7 mouse cellular contexts compared by ENCODE assay signal in genomic region chr17:27839469-27840252, GRCm38 (mm10). TPM values are rescaled to one million over a fixed set of nuclear protein-coding genes. Genes with fewer than 3 reads are reported as not detected.
DNase-seq lines count a peak whose midpoint lies in the region; ATAC-seq lines count a peak whose summit lies in the region.

No protein-coding gene starts in this region.

- peak overlapping the region; percentile 92 for H3K4me3 ChIP-seq in embryonic facial prominence, embryonic 12.5 days
- H3K4me3 ChIP-seq in limb, embryonic 11.5 days (ENCODE audit: low read depth, low read length): peak overlapping the region; percentile 88
- H3K4me3 ChIP-seq in midbrain, embryonic 14.5 days (replicated peaks; ENCODE audit: low read depth, low read length): peak overlapping the region; percentile 73

- DNase-seq in adrenal gland, postnatal 25 days: peak; percentile 94
- DNase-seq in heart, adult 11 months: peak; percentile 100
- peak; percentile 97 for DNase-seq in kidney, adult 18-20 months
- peak; percentile 95 for DNase-seq in limb, embryonic 11.5 days (ENCODE audit: low spot score)
- peak; percentile 98 for DNase-seq in midbrain, embryonic 14.5 days
- DNase-seq in spleen, adult 18-20 months: peak; percentile 84 to 88

- H3K27ac ChIP-seq in embryonic facial prominence, embryonic 12.5 days: peak overlapping the region; percentile 36; the same call in 1 of the 2 replicates
- H3K27ac ChIP-seq in limb, embryonic 11.5 days (replicated peaks; ENCODE audit: low read depth, low read length): no peak overlapping the region
- peak overlapping the region; percentile 71 for H3K27ac ChIP-seq in midbrain, embryonic 14.5 days (replicated peaks; ENCODE audit: low read depth, low read length)

- 3% methylated on average over 35 of the region's 35 CpGs for WGBS in embryonic facial prominence, embryonic 12.5 days
- WGBS in limb, embryonic 11.5 days: 3% methylated on average over 35 of the region's 35 CpGs
- WGBS in midbrain, embryonic 14.5 days: 2% methylated on average over 35 of the region's 35 CpGs

- H3K36me3 ChIP-seq in embryonic facial prominence, embryonic 12.5 days: peaks cover 22% of the 10 kb centered on the region
- H3K36me3 ChIP-seq in limb, embryonic 11.5 days (ENCODE audit: control insufficient read depth, insufficient read depth, low read length): peaks cover 7% of the 10 kb centered on the region; the same call in 1 of the 2 replicates
- peaks cover 27% of the 10 kb centered on the region for H3K36me3 ChIP-seq in midbrain, embryonic 14.5 days (ENCODE audit: control insufficient read depth, insufficient read depth, low read length)

- no peaks in the 10 kb centered on the region for H3K9me3 ChIP-seq in embryonic facial prominence, embryonic 12.5 days
- no peaks in the 10 kb centered on the region for H3K9me3 ChIP-seq in limb, embryonic 11.5 days (ENCODE audit: control insufficient read depth, low read length)
- H3K9me3 ChIP-seq in midbrain, embryonic 14.5 days (ENCODE audit: control insufficient read depth, low read length): no peaks in the 10 kb centered on the region

- ATAC-seq in embryonic facial prominence, embryonic 12.5 days (ENCODE audit: insufficient number of reproducible peaks, insufficient read depth, low FRiP score, low TSS enrichment): peak; percentile 92
- ATAC-seq in limb, embryonic 11.5 days (ENCODE audit: insufficient number of reproducible peaks, low FRiP score, low TSS enrichment, low read depth): peak; percentile 94
- ATAC-seq in midbrain, embryonic 14.5 days (ENCODE audit: low FRiP score, low TSS enrichment): peak; percentile 97

- H3K4me2 ChIP-seq in embryonic facial prominence, embryonic 12.5 days (replicated peaks): peak overlapping the region; percentile 72
- peak overlapping the region; percentile 79 for H3K4me2 ChIP-seq in limb, embryonic 11.5 days (ENCODE audit: low read depth, severe bottlenecking)
- peak overlapping the region; percentile 76 for H3K4me2 ChIP-seq in midbrain, embryonic 14.5 days (ENCODE audit: low read length)

- H3K27me3 ChIP-seq in embryonic facial prominence, embryonic 12.5 days: no peaks in the 10 kb centered on the region
- H3K27me3 ChIP-seq in limb, embryonic 11.5 days (ENCODE audit: control insufficient read depth, insufficient read depth, low read length): no peaks in the 10 kb centered on the region
- no peaks in the 10 kb centered on the region for H3K27me3 ChIP-seq in midbrain, embryonic 14.5 days (ENCODE audit: control insufficient read depth, insufficient read depth, low read length)

- H3K9ac ChIP-seq in embryonic facial prominence, embryonic 12.5 days: peak overlapping the region; percentile 83
- peak overlapping the region; percentile 79 for H3K9ac ChIP-seq in limb, embryonic 11.5 days (ENCODE audit: low read length)
- H3K9ac ChIP-seq in midbrain, embryonic 14.5 days (replicated peaks; ENCODE audit: low read length): peak overlapping the region; percentile 72

- H3K4me1 ChIP-seq in embryonic facial prominence, embryonic 12.5 days: peaks cover 9% of the 10 kb centered on the region
- 0 out of 2 replicates have a peak, but pooled peaks cover 4% of the 10 kb centered on the region for H3K4me1 ChIP-seq in limb, embryonic 11.5 days (ENCODE audit: control insufficient read depth, insufficient read depth, low read length)
- H3K4me1 ChIP-seq in midbrain, embryonic 14.5 days (ENCODE audit: control insufficient read depth, insufficient read depth, low read length): peaks cover 5% of the 10 kb centered on the region; the same call in 1 of the 2 replicates

RNA-seq across cellular contexts. Expression of gene Snrpc, which starts 1.7 kb away (rescaled TPM):
- 86.4 and 87.9 TPM in 2 replicates for total RNA-seq in adrenal gland, postnatal 25 days (2021)
- 348 and 358 TPM in 2 replicates for polyA plus RNA-seq in embryonic facial prominence, embryonic 12.5 days (2016; fragmentation: Nextera tagmentation; extraction: Ambion mirVana)
- 415 and 425 TPM in 2 replicates for polyA plus RNA-seq in limb, embryonic 11.5 days (2014; fragmentation: Nextera tagmentation; extraction: Ambion mirVana)
- polyA plus RNA-seq in midbrain, embryonic 14.5 days (2014; fragmentation: Nextera tagmentation; extraction: Ambion mirVana): 240 and 274 TPM in 2 replicates

RNA-seq across cellular contexts. Expression of gene Uhrf1bp1, which starts 16.6 kb away (rescaled TPM):
- total RNA-seq in adrenal gland, postnatal 25 days (2021): 31.7 and 32.3 TPM in 2 replicates
- 9.2 and 10.1 TPM in 2 replicates for polyA plus RNA-seq in embryonic facial prominence, embryonic 12.5 days (2016; fragmentation: Nextera tagmentation; extraction: Ambion mirVana)
- 8.2 and 8.5 TPM in 2 replicates for polyA plus RNA-seq in limb, embryonic 11.5 days (2014; fragmentation: Nextera tagmentation; extraction: Ambion mirVana)
- 6.6 and 9.3 TPM in 2 replicates for polyA plus RNA-seq in midbrain, embryonic 14.5 days (2014; fragmentation: Nextera tagmentation; extraction: Ambion mirVana)

RNA-seq across cellular contexts. Expression of gene D17Wsu92e, which starts 19.2 kb away (rescaled TPM):
- total RNA-seq in adrenal gland, postnatal 25 days (2021): 170 and 180 TPM in 2 replicates
- polyA plus RNA-seq in embryonic facial prominence, embryonic 12.5 days (2016; fragmentation: Nextera tagmentation; extraction: Ambion mirVana): 17.9 and 18.9 TPM in 2 replicates
- 16.7 and 17.6 TPM in 2 replicates for polyA plus RNA-seq in limb, embryonic 11.5 days (2014; fragmentation: Nextera tagmentation; extraction: Ambion mirVana)
- polyA plus RNA-seq in midbrain, embryonic 14.5 days (2014; fragmentation: Nextera tagmentation; extraction: Ambion mirVana): 11.7 and 12.9 TPM in 2 replicates
